Mouse (Mus musculus): ENCODE data around the gene Ghitm.

Ghitm gene

GRCm38 (mm10) chr14:37104747-37105146 is 30.3 kb downstream of the Ghitm start:
- in situ Hi-C loops (cut with MboI, MseI), result no loop called here

DNA sequence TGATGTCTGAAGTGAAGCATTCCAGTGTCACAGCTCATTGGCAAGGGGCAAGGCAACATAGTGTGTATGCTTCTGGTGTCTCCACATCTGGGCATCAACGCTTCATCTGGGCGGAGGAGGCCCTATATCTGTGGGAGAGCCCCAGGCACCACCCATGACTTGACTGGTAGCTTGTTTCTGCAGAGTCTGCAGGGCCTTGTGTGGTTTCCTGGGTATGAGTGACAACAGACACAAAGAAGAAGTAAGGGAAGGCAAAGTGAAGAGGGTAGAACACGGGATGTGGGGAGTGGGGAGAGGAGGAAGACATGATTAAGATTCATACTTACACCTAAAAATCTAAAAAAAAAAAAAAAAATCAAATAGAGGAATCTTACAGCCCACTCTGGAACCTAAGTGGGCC is 32.6 kb downstream of the Ghitm start:
- in situ Hi-C loops (cut with MboI, MseI), result no loop called here

DNA sequence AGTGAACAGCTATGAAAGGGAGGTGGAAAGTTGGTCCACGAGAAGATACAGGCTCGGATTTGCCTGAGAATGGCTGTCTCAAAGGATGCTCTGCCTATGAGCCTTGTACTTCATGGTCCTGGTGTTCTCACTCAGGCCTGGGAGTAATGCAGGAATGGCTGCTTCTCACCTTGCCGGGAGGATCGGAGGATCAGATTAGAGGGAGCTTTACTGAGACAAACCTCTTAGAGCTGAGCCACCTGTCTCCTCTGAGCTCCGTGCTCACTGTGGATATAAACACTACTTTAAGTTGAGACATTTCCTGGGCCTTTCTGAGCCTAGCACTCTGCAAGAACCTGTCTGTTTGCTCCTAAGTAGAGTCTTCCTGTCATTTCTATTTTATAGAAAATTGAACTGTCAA is 33.5 kb downstream of the Ghitm start:
- in situ Hi-C loops (cut with MboI, MseI), result no loop called here

DNA sequence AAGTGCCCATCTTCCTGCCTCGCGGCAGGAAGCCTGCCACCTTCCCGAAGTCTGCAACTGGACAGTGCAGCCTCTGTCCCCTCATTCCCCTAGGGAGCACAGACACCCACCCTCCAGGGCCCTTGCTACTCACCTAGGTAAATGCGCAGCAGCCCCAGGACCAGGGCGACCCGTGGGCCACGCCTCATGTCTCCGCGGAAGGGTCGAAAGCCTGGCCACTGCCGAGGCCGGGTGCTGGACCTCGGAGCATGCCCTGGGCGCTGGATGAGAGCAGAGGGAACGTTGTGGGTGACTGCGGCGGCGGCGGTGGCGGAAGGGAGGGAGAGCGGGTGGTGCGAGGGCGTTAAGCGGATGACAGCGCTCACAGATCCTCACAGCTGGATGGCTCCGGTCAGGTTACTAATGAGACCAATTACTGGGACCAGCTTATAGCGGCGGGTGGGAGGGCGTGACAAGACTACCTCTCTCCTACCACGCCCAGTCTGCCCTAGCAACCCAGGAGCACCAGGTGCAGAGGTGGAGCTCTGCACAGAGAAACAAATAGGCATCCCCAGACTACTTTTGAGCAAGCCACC is 37.0 kb downstream of the Ghitm start, which contains the start of gene Cdhr1:
Cdhr1 (minus strand) TSS at position 392 of the 575 bp plus-strand sequence.
- in situ Hi-C loops (cut with MboI, MseI), result no loop called here

- in situ Hi-C loops (cut with MboI, MseI), result no loop called here
Measured at GRCm38 (mm10) chr14:37095556-37095955, 39.5 kb downstream of the Ghitm start.

- in situ Hi-C loops (cut with MboI, MseI), result no loop called here
Measured at GRCm38 (mm10) chr14:37094436-37094835, 40.6 kb downstream of the Ghitm start.

- in situ Hi-C loops (cut with MboI, MseI), result no loop called here
Measured at GRCm38 (mm10) chr14:37083755-37084154, 51.3 kb downstream of the Ghitm start.

- in situ Hi-C loops (cut with MboI, MseI), result no loop called here
Measured at GRCm38 (mm10) chr14:37080724-37081123, 54.3 kb downstream of the Ghitm start.

Data from T-helper 1 cell (primary cell).